Mouse (Mus musculus) thymus, adult 2 months (tissue): ENCODE measurements around the gene Luzp1. TPM values are rescaled to one million over a fixed set of nuclear protein-coding genes. Genes with fewer than 3 reads are reported as not detected.

ENCODE experiments used
- DNase-seq: peaks from one replicate; pipeline ENCODE4 v3.0.0; 2021
- H3K27ac ChIP-seq: fragments of 200-500 bp; 2 replicates; pipeline ENCODE4 v1.5.1; 2012; ENCODE audit warnings: low read length, control low read depth; ENCODE audit not compliant: control insufficient read depth, insufficient read depth
- H3K27me3 ChIP-seq: fragments of 200-500 bp; 2 replicates; pipeline ENCODE4 v1.6.1; 2012; ENCODE audit warnings: mild to moderate bottlenecking, low read length, moderate library complexity, mixed read lengths; ENCODE audit not compliant: control insufficient read depth, insufficient read depth
- H3K36me3 ChIP-seq: fragments of 200-500 bp; 2 replicates; pipeline ENCODE4 v1.6.1; 2012; ENCODE audit warnings: mild to moderate bottlenecking, low read length, moderate library complexity; ENCODE audit not compliant: control insufficient read depth, insufficient read depth
- H3K4me1 ChIP-seq: fragments of 200-500 bp; replicated peaks from 2 replicates; pipeline ENCODE4 v1.6.1; 2012; ENCODE audit warnings: low read length; ENCODE audit not compliant: control insufficient read depth, insufficient read depth
- H3K4me3 ChIP-seq: fragments of 200-500 bp; 2 replicates; pipeline ENCODE4 v1.5.1; 2012; ENCODE audit warnings: mild to moderate bottlenecking, low read length, control low read depth, moderate library complexity; ENCODE audit not compliant: control insufficient read depth, insufficient read depth
- CTCF ChIP-seq: fragments of 200-500 bp; IDR thresholded peaks from 2 replicates; pipeline ENCODE4 v1.5.1; 2012; ENCODE audit warnings: mild to moderate bottlenecking, control low read depth, low read length, moderate library complexity, borderline replicate concordance; ENCODE audit not compliant: control insufficient read depth, poor library complexity, insufficient read depth; ENCODE audit errors: extremely low read depth
- POLR2A ChIP-seq: fragments of 200-500 bp; IDR thresholded peaks from 2 replicates; pipeline ENCODE4 v1.6.1; 2012; ENCODE audit warnings: mild to moderate bottlenecking, low read length, control low read depth, moderate library complexity; ENCODE audit not compliant: control insufficient read depth, poor library complexity, insufficient read depth; ENCODE audit errors: extremely low read depth
- WGBS: fragments of 180-500 bp; shearing (Covaris S2); methylation state at CpG from one replicate; pipeline ENCODE4 v1.1.7; 2018; 5-methylcytosine and 5-hydroxymethylcytosine counted together
- polyA plus RNA-seq: library from polyadenylated mRNA; depleted of rRNA; stranded (reverse); fragments of >200 nt; gene quantifications from 2 replicates; pipeline ENCODE4 v1.2.3, GENCODE M21; 2012

The Luzp1 gene
- polyA plus RNA-seq, 1 experiment = 5.0 TPM

DNA sequence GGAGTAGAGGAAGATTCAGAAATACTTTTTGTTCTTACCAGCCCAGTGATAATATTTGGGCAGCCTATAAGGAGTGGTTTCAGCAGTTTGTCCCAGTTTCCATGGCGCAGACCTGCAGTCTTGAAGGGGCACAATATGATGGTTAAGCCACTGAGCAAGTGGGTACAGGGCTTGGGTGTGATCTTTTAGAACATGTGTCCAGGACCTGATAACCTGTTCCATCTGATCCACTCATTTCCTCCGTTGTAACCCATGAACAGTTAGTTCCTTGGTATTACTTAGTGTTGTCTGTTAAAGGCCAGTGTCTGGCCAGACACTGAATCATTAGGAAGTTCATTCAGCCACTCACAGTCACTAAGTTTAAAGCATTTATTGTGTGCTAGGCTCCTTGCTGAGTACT is 54.7 kb downstream of the Luzp1 start:
- no peak overlapping the region for H3K4me3 ChIP-seq
- no peak for TF ChIP-seq POLR2A
- no peak for TF ChIP-seq CTCF
- no peaks in the 10 kb centered on the region for H3K4me1 ChIP-seq
- no peak overlapping the region for H3K27ac ChIP-seq
- H3K27me3 ChIP-seq = no peaks in the 10 kb centered on the region
- H3K36me3 ChIP-seq = no peaks in the 10 kb centered on the region
- no peak for DNase-seq
- 95% methylated on average over 2 of the region's 2 CpGs for WGBS

DNA sequence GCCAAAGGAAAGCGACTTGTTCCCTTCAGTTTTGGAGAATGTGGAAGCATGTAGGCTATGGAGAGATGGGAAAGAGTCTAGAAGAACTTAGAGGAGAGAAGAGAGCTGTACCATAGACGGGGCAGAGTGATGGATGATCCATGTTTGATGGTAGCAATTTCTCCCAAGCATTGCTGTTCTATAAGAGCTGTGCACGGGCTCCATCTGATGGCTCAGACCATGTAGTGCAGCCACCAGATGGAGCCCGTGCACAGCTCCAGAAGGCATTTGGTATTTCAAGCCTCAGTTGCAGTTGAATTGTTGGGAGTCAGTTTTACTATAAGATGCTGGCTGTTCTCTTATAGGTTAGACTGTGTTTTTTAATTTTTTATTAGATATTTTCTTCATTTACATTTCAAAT is 56.9 kb downstream of the Luzp1 start:
- peak; percentile 43 for DNase-seq
- H3K36me3 ChIP-seq = no peaks in the 10 kb centered on the region
- WGBS = 31% methylated on average over 4 of the region's 4 CpGs

GRCm38 (mm10) chr4:136545151-136545550 is 75.6 kb downstream of the Luzp1 start:
- TF ChIP-seq CTCF (no peak), POLR2A (no peak)
- 98% methylated on average over 3 of the region's 3 CpGs for WGBS
- H3K27me3 ChIP-seq = no peaks in the 10 kb centered on the region
- no peaks in the 10 kb centered on the region for H3K4me1 ChIP-seq
- H3K4me3 ChIP-seq = no peak overlapping the region
- no peak overlapping the region for H3K27ac ChIP-seq
- DNase-seq = no peak
- peaks cover 16% of the 10 kb centered on the region for H3K36me3 ChIP-seq

More for the DNA sequence above, 56.9 kb downstream of the Luzp1 start:
- H3K4me1 ChIP-seq = no peaks in the 10 kb centered on the region
- H3K27ac ChIP-seq = no peak overlapping the region
- H3K4me3 ChIP-seq = no peak overlapping the region
- no peaks in the 10 kb centered on the region for H3K27me3 ChIP-seq
- TF ChIP-seq CTCF (no peak), POLR2A (no peak)

DNA sequence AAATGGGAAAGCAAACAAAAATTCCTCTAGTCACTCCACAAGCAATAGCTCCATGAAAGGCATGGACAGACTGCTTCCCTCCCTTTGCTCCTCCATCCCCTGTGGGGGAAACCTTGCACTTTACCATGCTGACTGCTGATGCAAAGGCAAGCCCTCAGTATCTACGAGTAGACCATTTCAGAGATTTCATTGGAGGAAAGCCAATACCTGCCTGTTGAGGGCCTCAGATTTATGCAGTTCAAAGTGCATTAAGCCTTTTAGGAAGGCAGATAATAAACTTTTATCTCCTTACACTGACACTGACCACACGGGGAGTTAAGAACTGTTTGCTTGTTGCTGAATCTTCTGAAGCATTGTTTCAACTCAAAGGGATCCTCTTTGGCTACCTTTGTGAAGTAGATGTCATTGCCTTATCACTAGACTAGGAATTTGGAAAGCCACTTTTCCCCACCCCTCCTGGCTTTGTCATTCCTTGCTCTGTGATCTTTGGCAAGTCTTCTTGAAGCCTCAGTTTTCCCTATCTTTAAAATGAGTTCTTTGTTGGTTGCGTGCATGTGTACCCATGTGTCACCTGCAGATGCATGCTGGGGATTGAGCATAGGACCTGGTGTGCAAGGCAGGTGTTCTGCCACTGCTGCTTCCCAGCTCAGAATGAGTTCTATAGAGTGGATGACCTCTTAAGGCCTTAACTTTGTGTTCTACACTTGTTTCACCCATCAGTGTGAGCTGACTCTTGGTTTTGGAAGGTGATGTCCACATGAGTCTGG is 76.9 kb downstream of the Luzp1 start:
- no peaks in the 10 kb centered on the region for H3K27me3 ChIP-seq
- peaks cover 29% of the 10 kb centered on the region for H3K36me3 ChIP-seq
- 93% methylated on average over 3 of the region's 3 CpGs for WGBS
- no peak for DNase-seq
- no peak overlapping the region for H3K4me3 ChIP-seq
- TF ChIP-seq CTCF (no peak), POLR2A (no peak)
- no peak overlapping the region for H3K27ac ChIP-seq
- no peaks in the 10 kb centered on the region for H3K4me1 ChIP-seq

DNA sequence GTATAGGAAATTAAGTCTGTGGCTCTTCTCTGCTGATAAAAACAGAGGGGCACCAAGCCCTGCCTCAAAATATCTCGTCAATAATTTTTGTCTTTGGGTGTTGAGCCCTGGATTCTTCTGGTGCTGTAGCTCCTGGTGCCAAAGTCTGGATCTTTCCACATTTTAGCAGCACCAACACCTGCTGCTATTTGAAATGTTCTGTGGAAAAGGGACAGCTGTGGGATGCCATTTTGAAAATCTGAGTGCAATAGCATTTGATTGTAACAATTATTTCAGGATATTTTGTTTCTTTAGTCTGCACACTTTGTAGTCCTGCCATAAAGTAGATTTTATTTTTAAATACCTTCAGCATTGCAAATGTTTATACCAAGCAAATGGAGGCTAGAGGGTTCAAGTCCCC is 78.2 kb downstream of the Luzp1 start:
- TF ChIP-seq POLR2A (no peak), CTCF (no peak)
- H3K27me3 ChIP-seq = no peaks in the 10 kb centered on the region
- WGBS = 97% methylated on average over 1 of the region's 1 CpGs
- no peaks in the 10 kb centered on the region for H3K4me1 ChIP-seq
- no peak overlapping the region for H3K4me3 ChIP-seq
- H3K36me3 ChIP-seq = peaks cover 37% of the 10 kb centered on the region
- no peak for DNase-seq
- no peak overlapping the region for H3K27ac ChIP-seq

- H3K27ac ChIP-seq = no peak overlapping the region
Measured at GRCm38 (mm10) chr4:136548381-136548801, 78.8 kb downstream of the Luzp1 start.

More at GRCm38 (mm10) chr4:136548381-136548801, 78.8 kb downstream of the Luzp1 start:
- Histone ChIP-seq H3K36me3 (peaks cover 41% of the 10 kb centered on the region), H3K4me1 (no peaks in the 10 kb centered on the region), H3K4me3 (no peak overlapping the region), H3K27me3 (no peaks in the 10 kb centered on the region)
- TF ChIP-seq CTCF (no peak), POLR2A (no peak)
- DNase-seq = no peak
- WGBS = 96% methylated on average over 1 of the region's 1 CpGs
